In genomic region chr14:101483230-101483629, GRCm38 (mm10) we compare ENCODE assay signal across 10 mouse cellular contexts.
A peak's percentile ranks its signal among the peaks of the same experiment; 100 is the strongest.
DNase-seq lines count a peak whose midpoint lies in the region; ATAC-seq and TF ChIP-seq lines count a peak whose summit lies in the region.
"Had no signal": no experiment of that assay in that cellular context is flagged by ENCODE, and none has a peak within 500 bp of the region (broad histone marks: within the 10 kb centered on the region; RNA-seq: fewer than 3 reads in every experiment).

No protein-coding gene starts in this region.

- no peak overlapping the region for H3K4me3 ChIP-seq in gastrocnemius, adult 2 months
- no peak overlapping the region for H3K4me3 ChIP-seq in lung, postnatal 0 days (ENCODE audit: low read depth, low read length)

- H3K4me2 ChIP-seq in lung, postnatal 0 days (replicated peaks; ENCODE audit: low read depth, low read length), result no peak overlapping the region

- H3K27me3 ChIP-seq in lung, postnatal 0 days (replicated peaks; ENCODE audit: insufficient read depth, low read length), result no peaks in the 10 kb centered on the region

- peaks cover 3% of the 10 kb centered on the region; the same call in 1 of the 2 replicates for H3K4me1 ChIP-seq in lung, postnatal 0 days (ENCODE audit: insufficient read depth, low read depth, low read length)

- no peaks in the 10 kb centered on the region for H3K36me3 ChIP-seq in lung, postnatal 0 days (ENCODE audit: insufficient read depth, low read length)

- no peaks in the 10 kb centered on the region for H3K9me3 ChIP-seq in lung, postnatal 0 days (ENCODE audit: low read length)

- no peak overlapping the region for H3K9ac ChIP-seq in lung, postnatal 0 days (replicated peaks; ENCODE audit: low read depth)

- peak overlapping the region; percentile 75 for H3K27ac ChIP-seq in gastrocnemius, adult 2 months
- no peak overlapping the region for H3K27ac ChIP-seq in lung, postnatal 0 days (ENCODE audit: low read length)

- WGBS in lung, postnatal 0 days, result 22% methylated on average over 4 of the region's 4 CpGs

- TF ChIP-seq EP300 in lung, postnatal 0 days (IDR thresholded peaks at IDR 0.05), result no peak

- intact Hi-C loops in gastrocnemius, adult 2 months (cut with DNase I), result no loop called here

- no peak for TF ChIP-seq CTCF in gastrocnemius, adult 2 months (IDR thresholded peaks at IDR 0.05)
- no peak for TF ChIP-seq CTCF in lung, postnatal 0 days (IDR thresholded peaks at IDR 0.05)

- DNase-seq in gastrocnemius, adult 2 months, result peak; percentile 57
- no peak for DNase-seq in gastrocnemius, postnatal 10 days
- peak; percentile 85 for DNase-seq in adrenal gland, postnatal 14 days
- DNase-seq in heart, adult 9 months (ENCODE audit: low spot score in 2 of 2), result peak; percentile 52 to 75
- DNase-seq in lung, postnatal 0 days (ENCODE audit: low spot score), result peak; percentile 74
- no peak for DNase-seq in left cerebral cortex, adult 18-20 months (ENCODE audit: low spot score in 2 of 2)
- no peak for DNase-seq in layer of hippocampus, postnatal 14 days (ENCODE audit: low spot score in 2 of 2)
- no peak for DNase-seq in c-Kit-positive CD71-positive TER-119-positive erythroid progenitor cells, embryonic 14.5 days (ENCODE audit: low spot score)
- DNase-seq: kidney, postnatal 14 days had no signal

- peak; percentile 87 for ATAC-seq in lung, postnatal 0 days
- ATAC-seq: midbrain, embryonic 16.5 days had no signal

Comparison
In these comparisons a context has a peak if more than half of its experiments do, and no peak if none do; other contexts are left out.
1. DNase-seq: peak in gastrocnemius, adult 2 months (single experiment), adrenal gland, postnatal 14 days (single experiment), heart, adult 9 months (2 of 2) and lung, postnatal 0 days (single experiment); none in gastrocnemius, postnatal 10 days (single experiment), left cerebral cortex, adult 18-20 months (0 of 2), layer of hippocampus, postnatal 14 days (0 of 2) and c-Kit-positive CD71-positive TER-119-positive erythroid progenitor cells, embryonic 14.5 days (single experiment).